ENCODE assay signal across 19 mouse cellular contexts in the genomic region with DNA sequence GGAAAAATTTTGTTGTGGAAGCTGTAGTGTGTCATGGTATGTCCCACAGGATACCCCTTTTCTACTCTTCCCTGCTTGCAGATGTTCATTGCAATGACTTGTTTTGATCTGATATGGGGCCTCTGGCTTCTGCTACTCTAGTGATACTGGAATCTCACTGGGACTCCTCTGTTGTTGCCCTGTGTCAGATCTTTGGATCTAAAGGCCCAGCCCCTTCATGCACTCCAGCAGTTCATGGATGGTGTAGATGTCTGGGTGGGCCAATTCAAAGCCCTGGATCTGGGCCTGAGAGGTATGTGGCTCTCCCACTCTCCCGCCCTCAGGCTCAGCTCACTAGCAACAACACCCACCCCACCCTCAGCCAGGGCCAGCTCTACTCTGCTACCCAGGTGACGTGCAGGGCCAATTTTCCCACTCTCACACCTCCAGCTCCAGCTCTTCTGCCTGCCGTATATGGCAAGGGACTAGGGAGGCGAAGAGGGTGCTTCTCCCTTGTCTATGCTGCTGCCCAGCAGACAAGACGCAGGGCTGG. TPM values are rescaled to one million over a fixed set of nuclear protein-coding genes. Genes with fewer than 3 reads are reported as not detected.
DNase-seq lines count a peak whose midpoint lies in the region; ATAC-seq lines count a peak whose summit lies in the region.
"Had no signal": no experiment of that assay in that cellular context is flagged by ENCODE, and none has a peak within 500 bp of the region (broad histone marks: within the 10 kb centered on the region; RNA-seq: fewer than 3 reads in every experiment).

No protein-coding gene starts in this region.

- DNase-seq in kidney, postnatal 4 days, result no peak
- no peak for DNase-seq in adrenal gland, postnatal 10 days
- DNase-seq: adrenal gland, postnatal 36 days; cerebellum, adult 9-10 months; gastrocnemius, postnatal 25 days; heart, adult 2 months; kidney, adult 2 months; kidney, postnatal 10 days; left cerebral cortex, postnatal 4 days; right cerebral cortex, postnatal 14 days had no signal

- no peak overlapping the region for H3K9ac ChIP-seq in forebrain, embryonic 15.5 days (replicated peaks)
- no peak overlapping the region for H3K9ac ChIP-seq in forebrain, embryonic 12.5 days
- H3K9ac ChIP-seq in kidney, embryonic 15.5 days, result no peak overlapping the region
- no peak overlapping the region for H3K9ac ChIP-seq in midbrain, embryonic 13.5 days (replicated peaks)
- H3K9ac ChIP-seq in midbrain, embryonic 16.5 days (ENCODE audit: low read depth, low read length), result no peak overlapping the region
- H3K9ac ChIP-seq in stomach, embryonic 16.5 days (ENCODE audit: low read length), result no peak overlapping the region
- H3K9ac ChIP-seq: heart, embryonic 13.5 days had no signal

- 97% methylated on average over 5 of the region's 5 CpGs for WGBS in forebrain, embryonic 15.5 days
- 92% methylated on average over 5 of the region's 5 CpGs for WGBS in forebrain, embryonic 12.5 days
- WGBS in kidney, embryonic 15.5 days, result 90% methylated on average over 5 of the region's 5 CpGs
- 93% methylated on average over 5 of the region's 5 CpGs for WGBS in midbrain, embryonic 13.5 days
- whole genome bisulfite sequencing in midbrain, embryonic 16.5 days, result 92% methylated on average over 5 of the region's 5 CpGs
- 94% methylated on average over 5 of the region's 5 CpGs for WGBS in stomach, embryonic 16.5 days

- no peaks in the 10 kb centered on the region for H3K9me3 ChIP-seq in forebrain, embryonic 15.5 days
- H3K9me3 ChIP-seq in forebrain, embryonic 12.5 days, result no peaks in the 10 kb centered on the region
- H3K9me3 ChIP-seq in kidney, embryonic 15.5 days (replicated peaks), result no peaks in the 10 kb centered on the region
- H3K9me3 ChIP-seq in midbrain, embryonic 13.5 days, result no peaks in the 10 kb centered on the region
- no peaks in the 10 kb centered on the region for H3K9me3 ChIP-seq in midbrain, embryonic 16.5 days (replicated peaks; ENCODE audit: control insufficient read depth, low read length, poor library complexity, severe bottlenecking)
- H3K9me3 ChIP-seq in stomach, embryonic 16.5 days (replicated peaks; ENCODE audit: control insufficient read depth, low read length), result no peaks in the 10 kb centered on the region
- H3K9me3 ChIP-seq: forebrain, embryonic 10.5 days; heart, embryonic 13.5 days; megakaryocyte, embryonic 14.5 days had no signal

- no peak overlapping the region for H3K4me2 ChIP-seq in forebrain, embryonic 15.5 days (replicated peaks)
- H3K4me2 ChIP-seq in forebrain, embryonic 12.5 days, result no peak overlapping the region
- no peak overlapping the region for H3K4me2 ChIP-seq in kidney, embryonic 15.5 days
- H3K4me2 ChIP-seq in midbrain, embryonic 13.5 days (replicated peaks), result no peak overlapping the region
- H3K4me2 ChIP-seq in midbrain, embryonic 16.5 days (ENCODE audit: low read length), result no peak overlapping the region
- H3K4me2 ChIP-seq in stomach, embryonic 16.5 days (ENCODE audit: low read depth, low read length), result no peak overlapping the region
- H3K4me2 ChIP-seq: heart, embryonic 13.5 days had no signal

- H3K4me3 ChIP-seq in forebrain, embryonic 15.5 days, result no peak overlapping the region
- no peak overlapping the region for H3K4me3 ChIP-seq in forebrain, embryonic 12.5 days (replicated peaks)
- H3K4me3 ChIP-seq in kidney, embryonic 15.5 days (replicated peaks), result no peak overlapping the region
- no peak overlapping the region for H3K4me3 ChIP-seq in midbrain, embryonic 13.5 days (replicated peaks)
- H3K4me3 ChIP-seq in midbrain, embryonic 16.5 days (ENCODE audit: low read depth, low read length), result no peak overlapping the region
- no peak overlapping the region for H3K4me3 ChIP-seq in stomach, embryonic 16.5 days (replicated peaks; ENCODE audit: low read length)
- H3K4me3 ChIP-seq: forebrain, embryonic 10.5 days; heart, adult 2 months; heart, embryonic 13.5 days; megakaryocyte, embryonic 14.5 days had no signal

- H3K36me3 ChIP-seq in forebrain, embryonic 15.5 days, result 0 out of 2 replicates have a peak, but pooled peaks cover 3% of the 10 kb centered on the region
- H3K36me3 ChIP-seq in forebrain, embryonic 12.5 days (replicated peaks), result peaks cover 27% of the 10 kb centered on the region
- peaks cover 37% of the 10 kb centered on the region for H3K36me3 ChIP-seq in kidney, embryonic 15.5 days
- peaks cover 20% of the 10 kb centered on the region for H3K36me3 ChIP-seq in midbrain, embryonic 13.5 days
- H3K36me3 ChIP-seq in midbrain, embryonic 16.5 days (ENCODE audit: control insufficient read depth, insufficient read depth, low read length), result no peaks in the 10 kb centered on the region; the same call in 1 of the 2 replicates
- H3K36me3 ChIP-seq in stomach, embryonic 16.5 days (ENCODE audit: control insufficient read depth, insufficient read depth, low read length), result peaks cover 3% of the 10 kb centered on the region; the same call in 1 of the 2 replicates

- no peaks in the 10 kb centered on the region for H3K4me1 ChIP-seq in forebrain, embryonic 15.5 days
- H3K4me1 ChIP-seq in forebrain, embryonic 12.5 days, result no peaks in the 10 kb centered on the region
- H3K4me1 ChIP-seq in kidney, embryonic 15.5 days, result no peaks in the 10 kb centered on the region
- H3K4me1 ChIP-seq in midbrain, embryonic 13.5 days (replicated peaks), result no peaks in the 10 kb centered on the region
- H3K4me1 ChIP-seq in midbrain, embryonic 16.5 days (ENCODE audit: control insufficient read depth, insufficient read depth, low read length), result no peaks in the 10 kb centered on the region
- H3K4me1 ChIP-seq in stomach, embryonic 16.5 days (ENCODE audit: control insufficient read depth, insufficient read depth, low read length), result no peaks in the 10 kb centered on the region

- 0 out of 2 replicates have a peak, but pooled peaks have one; percentile 4 for ATAC-seq in forebrain, embryonic 15.5 days (replicated peaks)
- no peak for ATAC-seq in forebrain, embryonic 12.5 days (ENCODE audit: low FRiP score)
- peak; percentile 33 for ATAC-seq in kidney, embryonic 15.5 days (replicated peaks; ENCODE audit: low FRiP score)
- ATAC-seq in midbrain, embryonic 13.5 days, result 0 out of 2 replicates have a peak, but pooled peaks have one; percentile 14
- no peak for ATAC-seq in midbrain, embryonic 16.5 days
- 0 out of 2 replicates have a peak, but pooled peaks have one; percentile 10 for ATAC-seq in stomach, embryonic 16.5 days (ENCODE audit: insufficient read depth, low FRiP score)

- H3K27ac ChIP-seq in forebrain, embryonic 15.5 days (replicated peaks), result no peak overlapping the region
- H3K27ac ChIP-seq in forebrain, embryonic 12.5 days, result no peak overlapping the region
- no peak overlapping the region for H3K27ac ChIP-seq in kidney, embryonic 15.5 days
- H3K27ac ChIP-seq in midbrain, embryonic 13.5 days, result no peak overlapping the region
- H3K27ac ChIP-seq in midbrain, embryonic 16.5 days (ENCODE audit: low read length), result no peak overlapping the region
- no peak overlapping the region for H3K27ac ChIP-seq in stomach, embryonic 16.5 days (ENCODE audit: low read length)
- H3K27ac ChIP-seq: forebrain, embryonic 10.5 days; heart, adult 2 months; heart, embryonic 13.5 days had no signal

- no peaks in the 10 kb centered on the region for H3K27me3 ChIP-seq in forebrain, embryonic 15.5 days
- H3K27me3 ChIP-seq in forebrain, embryonic 12.5 days, result no peaks in the 10 kb centered on the region
- H3K27me3 ChIP-seq in kidney, embryonic 15.5 days, result no peaks in the 10 kb centered on the region
- H3K27me3 ChIP-seq in midbrain, embryonic 13.5 days, result no peaks in the 10 kb centered on the region
- no peaks in the 10 kb centered on the region for H3K27me3 ChIP-seq in midbrain, embryonic 16.5 days (ENCODE audit: control insufficient read depth, insufficient read depth, low read depth, low read length)
- no peaks in the 10 kb centered on the region for H3K27me3 ChIP-seq in stomach, embryonic 16.5 days (ENCODE audit: control insufficient read depth, insufficient read depth, low read length)
- H3K27me3 ChIP-seq: heart, embryonic 13.5 days; megakaryocyte, embryonic 14.5 days had no signal

RNA-seq across cellular contexts. Expression of a gene that starts 13.8 kb away (rescaled TPM):
- polyA plus RNA-seq in forebrain, embryonic 15.5 days (2015; fragmentation: Nextera tagmentation; extraction: Ambion mirVana), result 36.0 and 38.1 TPM in 2 replicates
- polyA plus RNA-seq in forebrain, embryonic 12.5 days (2016; fragmentation: Nextera tagmentation; extraction: Ambion mirVana), result 46.3 and 50.4 TPM in 2 replicates
- 56.3 and 58.8 TPM in 2 replicates for polyA plus RNA-seq in kidney, embryonic 15.5 days (2015; fragmentation: Nextera tagmentation; extraction: Ambion mirVana)
- polyA plus RNA-seq in midbrain, embryonic 13.5 days (2015; fragmentation: Nextera tagmentation; extraction: Ambion mirVana), result 40.7 and 42.2 TPM in 2 replicates
- 27.5 and 31.8 TPM in 2 replicates for polyA plus RNA-seq in midbrain, embryonic 16.5 days (2015; fragmentation: Nextera tagmentation; extraction: Ambion mirVana)
- 47.9 and 48.9 TPM in 2 replicates for polyA plus RNA-seq in stomach, embryonic 16.5 days (2015; fragmentation: Nextera tagmentation; extraction: Ambion mirVana)
- total RNA-seq in adrenal gland, postnatal 10 days (2021), result 10 to 100 TPM; 81.5 to 98.1 TPM

Comparison
In these comparisons a context has a peak if more than half of its experiments do, and no peak if none do; other contexts are left out.
1. ATAC-seq: peak in forebrain, embryonic 15.5 days (single experiment), kidney, embryonic 15.5 days (single experiment), midbrain, embryonic 13.5 days (single experiment) and stomach, embryonic 16.5 days (single experiment); none in forebrain, embryonic 12.5 days (single experiment) and midbrain, embryonic 16.5 days (single experiment).